Mouse (Mus musculus) liver, embryonic 16.5 days (tissue): ENCODE data around the gene Frmd8. TPM values are rescaled to one million over a fixed set of nuclear protein-coding genes. Genes with fewer than 3 reads are reported as not detected.

Experiments used
- polyA plus RNA-seq: library from polyadenylated mRNA; unstranded; fragments of >200 nt; fragmentation: Nextera tagmentation; extraction: Ambion mirVana; gene quantifications from 2 replicates; pipeline ENCODE4 v1.2.1, GENCODE M21; 2015

The Frmd8 gene
- polyA plus RNA-seq, 1 experiment from 2014 or later, result 13.9 TPM

Other genes starting within 250 kb of the Frmd8 start
- gene Rela, start 237.8 kb downstream of the Frmd8 start, polyA plus RNA-seq, result 21.6 and 23.6 TPM in 2 replicates
- gene Sipa1, start 211.6 kb downstream of the Frmd8 start, polyA plus RNA-seq, result 19.7 and 22.3 TPM in 2 replicates
- gene Map3k11, start 186.5 kb downstream of the Frmd8 start, polyA plus RNA-seq, result 12.9 and 15.2 TPM in 2 replicates
- 8.2 and 9.7 TPM in 2 replicates for gene Pcnx3, start 186.4 kb downstream of the Frmd8 start, polyA plus RNA-seq
- 0.14 TPM in 2 replicates for gene Kcnk7, start 170.9 kb downstream of the Frmd8 start, polyA plus RNA-seq
- gene Ehbp1l1, start 149.0 kb downstream of the Frmd8 start, polyA plus RNA-seq, result 104 and 105 TPM in 2 replicates
- gene Fam89b, start 145.6 kb downstream of the Frmd8 start, polyA plus RNA-seq, result 29.7 and 32.5 TPM in 2 replicates
- gene Ltbp3, start 134.4 kb downstream of the Frmd8 start, polyA plus RNA-seq, result 0.74 and 4.6 TPM in 2 replicates
- 19.3 and 21.5 TPM in 2 replicates for gene Scyl1, start 103.9 kb downstream of the Frmd8 start, polyA plus RNA-seq
- gene Slc25a45, start 2.5 kb upstream of the Frmd8 start, polyA plus RNA-seq, result 6.3 and 6.9 TPM in 2 replicates
- gene Tigd3, start 18.9 kb upstream of the Frmd8 start, polyA plus RNA-seq, result 2.3 and 2.6 TPM in 2 replicates
- gene Dpf2, start 37.7 kb upstream of the Frmd8 start, polyA plus RNA-seq, result 48.4 and 52.8 TPM in 2 replicates
- 2.9 and 3.6 TPM in 2 replicates for gene Cdc42ep2, start 49.5 kb upstream of the Frmd8 start, polyA plus RNA-seq
- gene Pola2, start 88.9 kb upstream of the Frmd8 start, polyA plus RNA-seq, result 47.2 and 48.6 TPM in 2 replicates
- 0.06 TPM in 2 replicates for gene Slc22a20, start 110.9 kb upstream of the Frmd8 start, polyA plus RNA-seq
- 22.2 and 23.4 TPM in 2 replicates for gene Capn1, start 140.6 kb upstream of the Frmd8 start, polyA plus RNA-seq
- 14.4 and 19.0 TPM in 2 replicates for gene Syvn1, start 171.3 kb upstream of the Frmd8 start, polyA plus RNA-seq
- gene Mrpl49, start 182.5 kb upstream of the Frmd8 start, polyA plus RNA-seq, result 37.4 and 38.5 TPM in 2 replicates
- gene Fau, start 182.6 kb upstream of the Frmd8 start, polyA plus RNA-seq, result 440 and 454 TPM in 2 replicates
- 15.3 and 17.7 TPM in 2 replicates for gene Znhit2, start 185.9 kb upstream of the Frmd8 start, polyA plus RNA-seq
- 48.0 and 53.7 TPM in 2 replicates for gene Tm7sf2, start 193.1 kb upstream of the Frmd8 start, polyA plus RNA-seq
- gene Vps51, start 202.0 kb upstream of the Frmd8 start, polyA plus RNA-seq, result 27.8 and 28.9 TPM in 2 replicates
- gene Tmem262, start 204.8 kb upstream of the Frmd8 start, polyA plus RNA-seq, result not detected in 2 replicates
- gene Gm28374, start 207.0 kb upstream of the Frmd8 start, polyA plus RNA-seq, result 0.38 and 0.41 TPM in 2 replicates
- 19.2 and 21.8 TPM in 2 replicates for gene Zfpl1, start 209.7 kb upstream of the Frmd8 start, polyA plus RNA-seq
- gene Cdca5, start 209.7 kb upstream of the Frmd8 start, polyA plus RNA-seq, result 28.9 and 32.5 TPM in 2 replicates
- 0.20 and 0.48 TPM in 2 replicates for gene AC131692.1, start 219.1 kb upstream of the Frmd8 start, polyA plus RNA-seq
- gene Naaladl1, start 230.5 kb upstream of the Frmd8 start, polyA plus RNA-seq, result 2.5 TPM in 2 replicates
- gene Sac3d1, start 243.4 kb upstream of the Frmd8 start, polyA plus RNA-seq, result 16.5 and 16.8 TPM in 2 replicates